Comparison of ENCODE assay signal across 8 mouse cellular contexts in the genomic region with DNA sequence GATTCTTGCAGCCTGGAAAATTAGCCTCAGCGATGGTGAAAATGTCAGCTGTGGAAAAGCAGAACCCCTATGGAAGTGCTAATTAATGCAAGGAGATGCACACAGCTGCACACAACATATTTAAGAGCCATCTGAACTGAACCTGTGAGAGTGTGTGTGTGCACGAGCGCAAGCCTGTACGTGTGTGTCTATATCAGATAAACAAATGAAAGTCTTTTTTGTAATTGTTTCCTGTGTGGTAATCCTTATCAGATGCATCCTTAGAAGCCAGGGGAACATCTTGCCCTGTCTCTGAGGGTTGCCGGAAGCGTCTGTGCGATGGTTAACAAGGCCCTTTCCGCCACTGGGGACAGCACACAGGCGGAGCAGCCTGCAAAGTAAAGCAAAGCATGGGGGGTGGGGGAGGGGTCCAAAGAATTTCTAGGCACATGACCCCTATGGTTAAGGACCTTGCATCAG.
DNase-seq lines count a peak whose midpoint lies in the region; ATAC-seq and TF ChIP-seq lines count a peak whose summit lies in the region.

No protein-coding gene starts in this region.

- H3K4me2 ChIP-seq in liver, postnatal 0 days (ENCODE audit: low read depth, low read length), result no peak overlapping the region
- no peak overlapping the region for H3K4me2 ChIP-seq in liver, embryonic 12.5 days
- no peak overlapping the region for H3K4me2 ChIP-seq in embryonic facial prominence, embryonic 14.5 days (ENCODE audit: low read depth, low read length)
- no peak overlapping the region for H3K4me2 ChIP-seq in lung, postnatal 0 days (replicated peaks; ENCODE audit: low read depth, low read length)

- H3K4me1 ChIP-seq in liver, postnatal 0 days (ENCODE audit: insufficient read depth), result no peaks in the 10 kb centered on the region
- peaks cover 22% of the 10 kb centered on the region for H3K4me1 ChIP-seq in liver, embryonic 12.5 days
- H3K4me1 ChIP-seq in embryonic facial prominence, embryonic 14.5 days (ENCODE audit: control insufficient read depth, insufficient read depth, low read length), result peaks cover 26% of the 10 kb centered on the region
- H3K4me1 ChIP-seq in lung, postnatal 0 days (ENCODE audit: insufficient read depth, low read depth, low read length), result no peaks in the 10 kb centered on the region; the same call in 1 of the 2 replicates

- no peak overlapping the region for H3K27ac ChIP-seq in liver, postnatal 0 days (ENCODE audit: low read depth)
- H3K27ac ChIP-seq in liver, embryonic 12.5 days, result no peak overlapping the region
- no peak overlapping the region for H3K27ac ChIP-seq in embryonic facial prominence, embryonic 14.5 days (replicated peaks; ENCODE audit: low read depth, low read length)
- no peak overlapping the region for H3K27ac ChIP-seq in lung, postnatal 0 days (ENCODE audit: low read length)

- DNase-seq in liver, postnatal 0 days, result no peak
- DNase-seq in embryonic facial prominence, embryonic 14.5 days (ENCODE audit: low spot score), result no peak
- peak; percentile 64 for DNase-seq in lung, postnatal 0 days (ENCODE audit: low spot score)
- DNase-seq in thymus, postnatal 14 days, result peak; percentile 55
- no peak for DNase-seq in ovary, postnatal 10 days (ENCODE audit: low spot score)
- DNase-seq in layer of hippocampus, adult 18-20 months (ENCODE audit: low spot score in 2 of 2), result no peak
- DNase-seq in B cell, adult 2 months, result no peak

- H3K27me3 ChIP-seq in liver, postnatal 0 days (ENCODE audit: insufficient read depth, low read length), result no peaks in the 10 kb centered on the region
- peaks cover 62% of the 10 kb centered on the region for H3K27me3 ChIP-seq in liver, embryonic 12.5 days (replicated peaks)
- H3K27me3 ChIP-seq in embryonic facial prominence, embryonic 14.5 days (replicated peaks; ENCODE audit: control insufficient read depth, insufficient read depth, low read length), result no peaks in the 10 kb centered on the region
- peaks cover 7% of the 10 kb centered on the region; the same call in 1 of the 2 replicates for H3K27me3 ChIP-seq in lung, postnatal 0 days (replicated peaks; ENCODE audit: insufficient read depth, low read length)

- WGBS in liver, postnatal 0 days (ENCODE audit: insufficient replicate concordance), result 18% methylated on average over 9 of the region's 9 CpGs
- 9% methylated on average over 9 of the region's 9 CpGs for WGBS in liver, embryonic 12.5 days (ENCODE audit: insufficient replicate concordance)
- WGBS in embryonic facial prominence, embryonic 14.5 days, result 24% methylated on average over 9 of the region's 9 CpGs
- 31% methylated on average over 9 of the region's 9 CpGs for WGBS in lung, postnatal 0 days

- H3K4me3 ChIP-seq in liver, postnatal 0 days (ENCODE audit: low read depth, low read length), result no peak overlapping the region
- H3K4me3 ChIP-seq in liver, embryonic 12.5 days, result no peak overlapping the region
- H3K4me3 ChIP-seq in embryonic facial prominence, embryonic 14.5 days (ENCODE audit: low read depth, low read length), result no peak overlapping the region
- no peak overlapping the region for H3K4me3 ChIP-seq in lung, postnatal 0 days (ENCODE audit: low read depth, low read length)

- no peak overlapping the region for H3K9ac ChIP-seq in liver, postnatal 0 days (replicated peaks)
- no peak overlapping the region for H3K9ac ChIP-seq in liver, embryonic 12.5 days
- no peak overlapping the region for H3K9ac ChIP-seq in embryonic facial prominence, embryonic 14.5 days (ENCODE audit: low read depth, low read length)
- H3K9ac ChIP-seq in lung, postnatal 0 days (replicated peaks; ENCODE audit: low read depth), result no peak overlapping the region

- no peak for TF ChIP-seq EP300 in liver, postnatal 0 days (IDR thresholded peaks at IDR 0.05; ENCODE audit: low read depth)
- peak; percentile 77 for TF ChIP-seq EP300 in lung, postnatal 0 days (IDR thresholded peaks at IDR 0.05)

- H3K9me3 ChIP-seq in liver, postnatal 0 days (ENCODE audit: low read length), result no peaks in the 10 kb centered on the region
- H3K9me3 ChIP-seq in liver, embryonic 12.5 days (replicated peaks), result no peaks in the 10 kb centered on the region
- no peaks in the 10 kb centered on the region for H3K9me3 ChIP-seq in embryonic facial prominence, embryonic 14.5 days (ENCODE audit: control insufficient read depth, low read length)
- no peaks in the 10 kb centered on the region for H3K9me3 ChIP-seq in lung, postnatal 0 days (ENCODE audit: low read length)

- H3K36me3 ChIP-seq in liver, postnatal 0 days (replicated peaks; ENCODE audit: insufficient read depth, low read length), result no peaks in the 10 kb centered on the region
- H3K36me3 ChIP-seq in liver, embryonic 12.5 days, result no peaks in the 10 kb centered on the region
- no peaks in the 10 kb centered on the region for H3K36me3 ChIP-seq in embryonic facial prominence, embryonic 14.5 days (ENCODE audit: control insufficient read depth, insufficient read depth, low read length)
- H3K36me3 ChIP-seq in lung, postnatal 0 days (ENCODE audit: insufficient read depth, low read length), result no peaks in the 10 kb centered on the region

- 0 out of 2 replicates have a peak, but pooled peaks have one; percentile 11 for TF ChIP-seq CTCF in liver, postnatal 0 days (IDR thresholded peaks at IDR 0.05; ENCODE audit: low read depth)
- peak; percentile 36; the same call in 1 of the 2 replicates for TF ChIP-seq CTCF in lung, postnatal 0 days (IDR thresholded peaks at IDR 0.05)

- ATAC-seq in liver, postnatal 0 days, result no peak
- no peak for ATAC-seq in liver, embryonic 12.5 days
- peak; percentile 23; the same call in 1 of the 2 replicates for ATAC-seq in embryonic facial prominence, embryonic 14.5 days (ENCODE audit: low read depth)
- peak; percentile 67 for ATAC-seq in lung, postnatal 0 days

Comparison
In these comparisons a context has a peak if more than half of its experiments do, and no peak if none do; other contexts are left out.
1. ATAC-seq: peak in embryonic facial prominence, embryonic 14.5 days (single experiment) and lung, postnatal 0 days (single experiment); none in liver, postnatal 0 days (single experiment) and liver, embryonic 12.5 days (single experiment).
2. DNase-seq: peak in lung, postnatal 0 days (single experiment) and thymus, postnatal 14 days (single experiment); none in liver, postnatal 0 days (single experiment), embryonic facial prominence, embryonic 14.5 days (single experiment), ovary, postnatal 10 days (single experiment), layer of hippocampus, adult 18-20 months (0 of 2) and B cell, adult 2 months (0 of 2).